Mouse (Mus musculus): ENCODE data around the gene Card9. TPM values are rescaled to one million over a fixed set of nuclear protein-coding genes. Genes with fewer than 3 reads are reported as not detected.

Card9 gene
- polyA plus RNA-seq, 1 experiment from 2014 or later: 9.9 TPM

DNA sequence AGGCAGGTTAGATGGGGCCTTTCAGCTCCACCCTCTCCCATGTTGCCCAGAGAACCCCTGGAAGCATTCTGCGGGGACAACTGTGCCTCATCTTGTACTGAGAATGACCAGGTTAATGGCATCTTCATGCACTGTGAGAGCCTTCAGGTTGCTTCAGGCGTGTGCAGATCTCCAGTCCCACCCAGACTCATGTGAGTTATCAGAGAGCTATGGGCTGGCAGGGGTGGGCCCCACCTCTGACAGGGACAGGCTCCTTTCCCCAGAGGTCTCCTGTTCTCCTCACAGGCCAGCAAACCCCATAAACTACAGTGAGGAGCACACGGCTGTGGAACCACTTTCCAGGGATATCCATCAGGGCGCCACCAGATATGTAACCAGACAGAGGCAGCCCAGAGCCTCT lies 40.3 kb upstream of the Card9 start:
- no peaks in the 10 kb centered on the region for H3K27me3 ChIP-seq (replicated peaks; ENCODE audit: insufficient read depth, low read length)
- ATAC-seq: no peak
- H3K4me2 ChIP-seq (replicated peaks; ENCODE audit: low read depth, low read length): no peak overlapping the region
- TF ChIP-seq CTCF (IDR thresholded peaks at IDR 0.05): no peak
- no peak for TF ChIP-seq EP300 (IDR thresholded peaks at IDR 0.05)
- no peak overlapping the region for H3K27ac ChIP-seq (ENCODE audit: low read length)
- no peak overlapping the region for H3K4me3 ChIP-seq (ENCODE audit: low read depth, low read length)
- H3K9me3 ChIP-seq (ENCODE audit: low read length): no peaks in the 10 kb centered on the region
- H3K4me1 ChIP-seq (ENCODE audit: insufficient read depth, low read depth, low read length): no peaks in the 10 kb centered on the region
- no peak for DNase-seq (ENCODE audit: low spot score)
- H3K36me3 ChIP-seq (ENCODE audit: insufficient read depth, low read length): peaks cover 46% of the 10 kb centered on the region
- H3K9ac ChIP-seq (replicated peaks; ENCODE audit: low read depth): no peak overlapping the region
- 91% methylated on average over 4 of the region's 4 CpGs for WGBS

- DNase-seq (ENCODE audit: low spot score): no peak
- TF ChIP-seq EP300 (IDR thresholded peaks at IDR 0.05) (no peak), CTCF (IDR thresholded peaks at IDR 0.05) (no peak)
- no peaks in the 10 kb centered on the region for H3K27me3 ChIP-seq (replicated peaks; ENCODE audit: insufficient read depth, low read length)
- 87% methylated on average over 5 of the region's 5 CpGs for WGBS
- H3K9ac ChIP-seq (replicated peaks; ENCODE audit: low read depth): no peak overlapping the region
- no peak overlapping the region for H3K27ac ChIP-seq (ENCODE audit: low read length)
- no peak overlapping the region for H3K4me3 ChIP-seq (ENCODE audit: low read depth, low read length)
- H3K4me1 ChIP-seq (ENCODE audit: insufficient read depth, low read depth, low read length): no peaks in the 10 kb centered on the region
- H3K4me2 ChIP-seq (replicated peaks; ENCODE audit: low read depth, low read length): no peak overlapping the region
- ATAC-seq: no peak
- H3K36me3 ChIP-seq (ENCODE audit: insufficient read depth, low read length): peaks cover 53% of the 10 kb centered on the region
- H3K9me3 ChIP-seq (ENCODE audit: low read length): no peaks in the 10 kb centered on the region
Observed at GRCm38 (mm10) chr2:26400296-26400695, 39.6 kb upstream of the Card9 start.

GRCm38 (mm10) chr2:26399647-26400046 lies 38.9 kb upstream of the Card9 start:
- Histone ChIP-seq H3K27ac (ENCODE audit: low read length) (no peak overlapping the region), H3K4me1 (ENCODE audit: insufficient read depth, low read depth, low read length) (no peaks in the 10 kb centered on the region), H3K27me3 (replicated peaks; ENCODE audit: insufficient read depth, low read length) (no peaks in the 10 kb centered on the region), H3K36me3 (ENCODE audit: insufficient read depth, low read length) (peaks cover 59% of the 10 kb centered on the region), H3K4me2 (replicated peaks; ENCODE audit: low read depth, low read length) (no peak overlapping the region), H3K9ac (replicated peaks; ENCODE audit: low read depth) (no peak overlapping the region), H3K4me3 (ENCODE audit: low read depth, low read length) (no peak overlapping the region), H3K9me3 (ENCODE audit: low read length) (no peaks in the 10 kb centered on the region)
- TF ChIP-seq EP300 (IDR thresholded peaks at IDR 0.05) (no peak), CTCF (IDR thresholded peaks at IDR 0.05) (no peak)
- ATAC-seq: no peak
- WGBS: 68% methylated on average over 5 of the region's 5 CpGs
- no peak for DNase-seq (ENCODE audit: low spot score)

DNA sequence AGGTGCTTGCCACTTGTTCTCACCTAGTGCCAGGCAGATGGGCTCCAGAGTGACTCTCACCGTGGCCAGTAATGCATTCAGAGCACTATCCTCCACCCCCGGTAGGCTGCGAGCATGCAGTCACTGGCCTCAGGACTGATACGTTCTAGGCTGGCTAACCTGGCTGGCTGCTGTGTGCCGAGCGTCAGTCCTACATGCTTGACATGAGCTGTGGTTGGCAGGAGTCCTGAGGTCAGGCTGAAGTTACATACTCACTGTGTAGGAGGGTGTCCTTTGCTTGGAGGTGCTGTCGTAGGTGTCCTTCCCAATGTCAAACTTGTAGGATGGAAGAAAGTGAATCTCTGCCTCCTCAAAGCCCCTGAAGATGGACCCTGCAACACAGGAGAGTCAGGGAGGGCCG lies 38.3 kb upstream of the Card9 start:
- H3K9me3 ChIP-seq (ENCODE audit: low read length): no peaks in the 10 kb centered on the region
- TF ChIP-seq EP300 (IDR thresholded peaks at IDR 0.05): no peak
- no peak for TF ChIP-seq CTCF (IDR thresholded peaks at IDR 0.05)
- no peak overlapping the region for H3K9ac ChIP-seq (replicated peaks; ENCODE audit: low read depth)
- H3K4me2 ChIP-seq (replicated peaks; ENCODE audit: low read depth, low read length): no peak overlapping the region
- no peaks in the 10 kb centered on the region for H3K4me1 ChIP-seq (ENCODE audit: insufficient read depth, low read depth, low read length)
- ATAC-seq (no peak), DNase-seq (ENCODE audit: low spot score) (no peak)
- H3K27me3 ChIP-seq (replicated peaks; ENCODE audit: insufficient read depth, low read length): no peaks in the 10 kb centered on the region
- peaks cover 61% of the 10 kb centered on the region for H3K36me3 ChIP-seq (ENCODE audit: insufficient read depth, low read length)
- no peak overlapping the region for H3K27ac ChIP-seq (ENCODE audit: low read length)
- whole genome bisulfite sequencing: 87% methylated on average over 8 of the region's 8 CpGs
- H3K4me3 ChIP-seq (ENCODE audit: low read depth, low read length): no peak overlapping the region

- no peak overlapping the region for H3K9ac ChIP-seq (replicated peaks; ENCODE audit: low read depth)
- DNase-seq (ENCODE audit: low spot score) (no peak), ATAC-seq (no peak)
- peaks cover 5% of the 10 kb centered on the region; the same call in 1 of the 2 replicates for H3K4me1 ChIP-seq (ENCODE audit: insufficient read depth, low read depth, low read length)
- H3K36me3 ChIP-seq (ENCODE audit: insufficient read depth, low read length): peaks cover 38% of the 10 kb centered on the region
- no peak overlapping the region for H3K4me2 ChIP-seq (replicated peaks; ENCODE audit: low read depth, low read length)
- H3K27me3 ChIP-seq (replicated peaks; ENCODE audit: insufficient read depth, low read length): no peaks in the 10 kb centered on the region
- no peaks in the 10 kb centered on the region for H3K9me3 ChIP-seq (ENCODE audit: low read length)
- no peak for TF ChIP-seq EP300 (IDR thresholded peaks at IDR 0.05)
- TF ChIP-seq CTCF (IDR thresholded peaks at IDR 0.05): no peak
- 89% methylated on average over 6 of the region's 6 CpGs for WGBS
- H3K4me3 ChIP-seq (ENCODE audit: low read depth, low read length): no peak overlapping the region
- H3K27ac ChIP-seq (ENCODE audit: low read length): no peak overlapping the region
Observed at GRCm38 (mm10) chr2:26391617-26392016, 30.9 kb upstream of the Card9 start.

DNA sequence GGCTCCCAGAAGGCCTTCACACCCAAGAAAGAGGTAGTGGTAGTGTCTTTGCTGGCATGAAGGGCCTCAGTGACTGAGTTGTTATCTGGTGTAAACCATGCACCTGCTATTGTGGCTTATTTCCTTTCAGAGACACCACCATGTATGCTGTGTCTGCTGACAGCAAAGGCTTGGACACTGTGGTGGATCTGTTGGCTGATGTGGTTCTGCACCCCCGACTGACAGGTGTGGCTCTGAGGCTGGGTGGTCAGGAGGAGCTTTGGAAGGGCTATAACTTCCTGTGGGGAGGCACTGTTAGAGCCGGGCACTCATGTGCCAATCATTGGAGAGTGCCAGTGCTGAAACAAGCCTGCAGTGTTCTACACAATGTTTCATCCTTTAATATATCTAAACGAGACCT lies 30.2 kb upstream of the Card9 start:
- no peak overlapping the region for H3K4me3 ChIP-seq (ENCODE audit: low read depth, low read length)
- TF ChIP-seq EP300 (IDR thresholded peaks at IDR 0.05) (no peak), CTCF (IDR thresholded peaks at IDR 0.05) (no peak)
- no peak overlapping the region for H3K27ac ChIP-seq (ENCODE audit: low read length)
- WGBS: 87% methylated on average over 3 of the region's 3 CpGs
- no peak for DNase-seq (ENCODE audit: low spot score)
- H3K4me1 ChIP-seq (ENCODE audit: insufficient read depth, low read depth, low read length): peaks cover 5% of the 10 kb centered on the region; the same call in 1 of the 2 replicates
- peaks cover 35% of the 10 kb centered on the region for H3K36me3 ChIP-seq (ENCODE audit: insufficient read depth, low read length)
- H3K9ac ChIP-seq (replicated peaks; ENCODE audit: low read depth): no peak overlapping the region
- H3K4me2 ChIP-seq (replicated peaks; ENCODE audit: low read depth, low read length): no peak overlapping the region
- no peaks in the 10 kb centered on the region for H3K27me3 ChIP-seq (replicated peaks; ENCODE audit: insufficient read depth, low read length)
- no peak for ATAC-seq
- no peaks in the 10 kb centered on the region for H3K9me3 ChIP-seq (ENCODE audit: low read length)

DNA sequence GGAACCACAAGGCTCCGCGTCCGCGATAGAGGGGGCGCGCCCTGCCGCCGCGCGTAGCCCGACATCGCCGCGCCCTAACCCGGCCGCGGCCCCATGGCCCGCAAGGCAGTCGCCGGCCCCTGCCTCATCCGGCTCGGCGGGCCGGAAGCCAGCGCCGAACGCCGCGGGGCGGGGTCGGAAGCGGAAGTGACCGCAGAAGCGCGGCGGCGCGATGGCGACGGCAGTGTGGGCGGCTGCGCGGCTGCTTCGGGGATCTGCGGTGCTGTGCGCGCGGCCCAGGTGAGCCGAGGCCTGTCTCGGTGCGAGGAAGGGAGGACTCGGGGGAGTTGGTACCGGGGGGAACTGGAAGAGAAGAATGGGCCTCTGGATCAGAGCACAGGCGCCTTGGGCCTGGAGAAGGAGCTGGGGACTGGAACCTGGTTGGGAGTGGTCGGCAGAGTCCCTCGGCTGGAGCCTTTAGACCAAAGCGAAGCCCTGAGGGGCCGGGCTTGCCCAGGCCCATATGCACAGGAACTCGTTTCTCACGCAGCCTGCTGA lies 28.5 kb upstream of the Card9 start, which contains the start of the genes Entr1 and Pmpca:
Entr1 (minus strand) TSS at position 163 of the 537 bp plus-strand sequence.
Pmpca (plus strand) TSS at position 186 of the 537 bp plus-strand sequence.
- peak; percentile 94 for ATAC-seq
- no peaks in the 10 kb centered on the region for H3K27me3 ChIP-seq (replicated peaks; ENCODE audit: insufficient read depth, low read length)
- WGBS: under 1% methylated on average over 42 of the region's 60 CpGs

More for the DNA sequence above, 28.5 kb upstream of the Card9 start, which contains the start of the genes Entr1 and Pmpca:
- Histone ChIP-seq H3K9me3 (ENCODE audit: low read length) (no peaks in the 10 kb centered on the region), H3K9ac (replicated peaks; ENCODE audit: low read depth) (peak within 1 kb of the TSS; percentile 74), H3K36me3 (ENCODE audit: insufficient read depth, low read length) (peaks cover 34% of the 10 kb centered on the region), H3K27ac (ENCODE audit: low read length) (peak within 1 kb of the TSS; percentile 74), H3K4me2 (replicated peaks; ENCODE audit: low read depth, low read length) (peak within 1 kb of the TSS; percentile 96), H3K4me1 (ENCODE audit: insufficient read depth, low read depth, low read length) (peaks cover 5% of the 10 kb centered on the region; the same call in 1 of the 2 replicates), H3K4me3 (ENCODE audit: low read depth, low read length) (peak within 1 kb of the TSS; percentile 99)
- TF ChIP-seq EP300 (IDR thresholded peaks at IDR 0.05) (no peak), CTCF (IDR thresholded peaks at IDR 0.05) (no peak)
- DNase-seq (ENCODE audit: low spot score): peak; percentile 91

Measured in lung, postnatal 0 days (tissue).